Mouse (Mus musculus) heart, adult 18-20 months (tissue): ENCODE measurements around the gene Stard13. TPM values are rescaled to one million over a fixed set of nuclear protein-coding genes. Genes with fewer than 3 reads are reported as not detected.

Experiments used
- DNase-seq, 2 experiments: peaks; one replicate each; pipeline ENCODE4 v3.0.0; 2021 to 2022; ENCODE audit warnings: mixed read lengths in 1 of 2
- total RNA-seq, 2 experiments: library from RNA; stranded (reverse); gene quantifications; 2 replicates each; pipeline ENCODE4 v1.2.3; 2021

Stard13 gene
- total RNA-seq, 2 experiments from 2014 or later: 27.0 to 32.0 TPM

DNA sequence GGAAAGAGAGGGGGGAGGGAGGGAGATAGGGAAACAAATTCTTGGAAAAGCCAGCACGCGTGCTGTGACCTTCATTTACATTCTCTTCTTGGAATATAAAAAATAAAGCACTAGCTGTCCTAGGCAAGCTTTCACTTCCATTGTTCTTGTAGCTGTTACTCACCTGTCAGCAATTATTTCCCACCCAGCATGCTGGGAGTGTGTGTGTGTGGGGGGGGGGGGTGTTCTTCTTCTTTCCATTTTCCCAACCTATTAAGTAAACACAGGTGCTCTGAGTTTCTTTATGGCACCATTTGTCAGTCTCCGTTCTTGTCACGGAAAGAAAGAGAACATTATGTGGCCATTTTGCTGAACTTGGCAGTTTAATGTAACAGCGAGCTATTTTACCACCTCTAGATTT, 214.7 kb downstream of the Stard13 start:
- no peak for DNase-seq

DNA sequence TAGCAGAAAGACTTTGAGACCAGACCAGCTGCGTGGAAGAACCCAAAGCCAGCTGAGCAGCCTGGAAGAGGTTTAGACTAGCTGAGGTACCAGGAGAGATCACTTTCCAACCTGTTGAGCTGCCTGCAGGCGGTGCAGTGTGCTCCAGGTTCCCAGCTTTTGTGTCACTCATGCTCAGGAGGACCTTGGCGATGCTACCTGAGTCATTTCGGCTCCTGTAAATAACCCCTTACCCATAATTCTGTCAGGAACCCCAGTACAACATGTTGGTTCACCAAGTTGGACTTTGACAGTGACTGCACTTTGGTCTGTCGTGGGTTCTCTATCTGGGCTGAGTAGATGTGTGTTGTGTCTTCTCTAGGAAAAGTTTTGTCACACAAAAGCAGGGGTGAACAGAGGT, 215.2 kb downstream of the Stard13 start:
- no peak for DNase-seq

DNA sequence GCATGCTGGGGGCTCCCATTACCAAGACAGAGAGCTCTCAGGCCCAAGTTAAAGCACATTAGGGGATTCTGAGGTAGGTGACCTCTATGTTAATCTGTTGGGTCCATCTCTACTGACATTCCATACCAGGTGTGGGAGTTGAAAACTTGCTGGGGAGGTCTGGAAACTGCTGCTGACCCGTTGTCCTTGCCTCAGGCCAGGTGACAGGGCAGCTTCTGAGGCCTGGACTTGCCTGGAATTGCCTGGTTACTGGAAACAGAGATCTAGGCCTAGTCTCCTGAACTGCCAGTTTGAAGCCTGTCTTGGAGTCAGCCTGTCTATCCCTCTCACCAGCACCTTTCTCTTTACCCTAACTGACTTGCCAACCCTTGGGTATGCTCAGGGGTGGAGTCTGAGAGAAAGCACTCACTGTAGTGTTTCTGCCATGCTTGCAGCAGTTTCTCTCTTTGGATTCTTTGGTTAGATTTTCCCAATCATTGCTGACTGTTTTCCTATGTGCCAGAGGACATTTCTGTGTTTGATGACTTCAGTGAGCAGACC, 229.3 kb downstream of the Stard13 start:
- DNase-seq: no peak

DNA sequence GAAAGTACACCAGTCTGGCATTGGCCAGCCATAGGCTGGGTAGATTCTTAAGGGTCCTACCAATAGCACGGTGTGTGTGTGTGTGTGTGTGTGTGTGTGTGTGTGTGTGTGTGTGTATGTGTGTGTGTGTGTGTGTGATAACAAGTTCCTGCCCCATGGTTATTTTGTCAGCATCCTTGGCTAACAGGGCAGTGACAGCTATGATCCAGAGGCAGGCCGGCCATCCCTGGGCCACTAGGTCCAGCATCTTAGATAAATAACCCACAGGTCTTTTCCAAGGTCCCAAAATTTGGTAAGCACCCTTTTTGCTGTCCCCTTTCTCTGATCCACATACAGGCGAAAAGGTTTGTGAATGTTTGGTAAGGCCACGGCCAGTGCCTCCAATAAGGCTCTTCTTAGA, 231.6 kb downstream of the Stard13 start:
- DNase-seq: no peak

DNA sequence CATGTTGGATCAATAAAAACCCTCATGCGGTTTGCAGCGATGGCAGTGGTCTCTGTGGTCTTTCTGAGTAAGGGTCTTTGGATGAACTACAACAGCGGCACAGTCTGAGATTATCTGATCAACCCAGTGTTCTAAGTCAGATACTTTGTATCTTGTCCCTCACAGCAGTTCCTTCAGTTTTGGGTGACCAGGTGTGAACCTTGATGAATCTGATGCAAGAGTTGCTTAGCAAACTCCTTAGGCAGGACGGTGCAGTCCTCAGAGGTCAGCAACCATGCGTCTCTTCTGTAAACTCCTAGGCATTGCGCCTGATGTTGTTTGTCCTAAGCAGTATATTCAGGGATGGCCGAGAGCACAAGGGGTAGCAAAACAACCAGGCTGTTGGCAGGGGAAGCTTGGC, 232.5 kb downstream of the Stard13 start:
- DNase-seq: no peak

DNA sequence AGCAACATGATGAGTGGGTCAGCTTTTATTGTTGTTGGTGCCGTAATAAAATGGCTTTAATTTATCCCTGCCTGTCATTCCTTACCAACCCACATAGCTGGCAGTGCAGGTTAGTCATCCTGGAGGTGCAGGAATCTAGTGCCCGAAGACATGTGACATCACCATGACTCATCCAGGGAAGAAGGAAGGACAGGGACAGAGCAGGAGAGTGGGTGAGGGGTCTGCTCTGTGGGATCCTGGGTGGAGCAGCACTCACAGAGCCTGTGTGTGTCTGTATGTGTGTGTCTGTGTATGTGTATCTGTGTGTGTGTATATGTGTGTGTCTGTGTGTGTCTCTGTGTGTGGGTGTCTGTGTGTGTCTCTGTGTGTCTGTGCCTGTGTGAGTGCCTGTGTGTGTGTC, 237.1 kb downstream of the Stard13 start:
- no peak for DNase-seq

DNA sequence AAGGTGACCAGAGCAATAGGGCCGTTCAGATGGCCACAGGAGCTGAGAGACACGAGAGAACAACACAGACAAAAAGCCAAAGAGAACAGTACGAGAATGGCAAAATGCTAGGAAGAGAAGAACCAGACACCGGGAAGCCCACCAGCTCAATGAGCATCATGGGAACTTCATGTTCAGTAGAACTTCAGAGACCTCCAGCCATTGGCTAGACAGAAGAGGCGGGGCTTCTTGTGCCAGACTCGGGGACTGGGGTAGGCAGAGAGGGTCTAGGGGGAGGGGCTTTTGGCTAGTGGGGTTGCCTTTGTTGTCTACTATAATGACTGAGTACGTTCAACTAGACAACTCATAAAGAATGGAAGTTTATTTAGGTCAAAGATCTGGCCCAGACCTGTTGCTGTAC, 239.5 kb downstream of the Stard13 start:
- DNase-seq: no peak

Other genes with a start within 250 kb of the Stard13 start
- 1 to 10 TPM in 1 of 2 experiments, not detected in 1; 1.7 TPM for gene Gm42906, start 194.3 kb upstream of the Stard13 start, total RNA-seq